Mouse (Mus musculus): ENCODE measurements around the gene Xiap.

Xiap gene

DNA sequence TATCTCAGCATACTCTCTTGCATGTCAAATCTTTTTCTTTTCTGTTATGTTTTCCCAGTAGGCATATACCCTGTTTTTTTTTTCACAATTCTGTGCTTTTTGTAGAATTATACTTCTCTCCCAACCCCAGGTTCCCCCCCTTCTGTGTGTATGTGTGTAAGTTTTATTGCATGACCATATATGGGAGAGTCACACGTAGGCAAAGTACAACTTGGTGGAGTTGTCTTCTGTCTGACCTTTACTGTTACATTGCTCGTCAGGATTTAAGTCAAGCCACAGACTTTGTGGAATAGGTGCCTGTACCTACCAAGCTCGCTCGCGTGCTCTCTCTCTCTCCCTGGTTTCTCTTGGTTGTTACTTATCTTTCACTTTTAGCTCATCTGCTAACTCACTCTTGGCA is 28.7 kb downstream of the Xiap start:
- no peak for DNase-seq (ENCODE audit: low spot score)

DNA sequence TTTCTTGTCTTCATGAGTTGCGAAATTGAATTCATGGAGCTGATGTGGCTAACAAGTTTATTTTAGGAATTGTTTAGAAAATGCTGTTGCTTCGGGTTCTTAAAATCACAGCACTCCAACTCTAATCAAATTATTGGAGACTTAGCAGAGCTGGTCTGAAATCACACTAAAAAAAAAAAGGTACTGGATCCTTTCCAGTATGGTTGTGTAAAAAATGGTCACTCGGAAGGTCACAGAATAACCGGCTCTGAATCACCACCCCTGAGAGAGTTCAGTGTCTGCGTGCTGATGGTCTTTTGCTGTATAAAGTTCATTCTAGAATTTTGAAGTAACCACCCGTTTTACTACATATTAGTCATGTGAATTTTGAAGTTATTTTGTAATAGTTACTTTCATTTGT is 47.7 kb downstream of the Xiap start:
- DNase-seq (ENCODE audit: low spot score): no peak

DNA sequence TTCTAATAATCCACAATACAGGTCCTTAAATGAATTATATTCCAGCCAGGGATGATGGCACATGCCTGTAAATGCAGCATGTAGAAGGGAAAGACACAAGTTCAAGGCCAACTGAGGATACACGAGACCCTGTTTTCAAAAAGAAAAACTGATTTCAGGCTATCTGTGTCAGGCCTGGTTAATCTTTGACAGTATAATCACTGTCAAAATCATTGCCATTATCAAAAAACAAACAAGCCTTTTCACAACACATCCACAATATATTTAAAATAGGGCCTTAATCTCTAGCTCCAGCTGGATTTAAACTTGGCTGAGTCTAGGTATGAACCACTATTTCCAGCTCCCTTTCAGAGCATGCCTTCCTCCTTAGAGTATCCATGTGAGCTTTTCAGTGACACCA is 51.1 kb downstream of the Xiap start:
- DNase-seq (ENCODE audit: low spot score): no peak

DNA sequence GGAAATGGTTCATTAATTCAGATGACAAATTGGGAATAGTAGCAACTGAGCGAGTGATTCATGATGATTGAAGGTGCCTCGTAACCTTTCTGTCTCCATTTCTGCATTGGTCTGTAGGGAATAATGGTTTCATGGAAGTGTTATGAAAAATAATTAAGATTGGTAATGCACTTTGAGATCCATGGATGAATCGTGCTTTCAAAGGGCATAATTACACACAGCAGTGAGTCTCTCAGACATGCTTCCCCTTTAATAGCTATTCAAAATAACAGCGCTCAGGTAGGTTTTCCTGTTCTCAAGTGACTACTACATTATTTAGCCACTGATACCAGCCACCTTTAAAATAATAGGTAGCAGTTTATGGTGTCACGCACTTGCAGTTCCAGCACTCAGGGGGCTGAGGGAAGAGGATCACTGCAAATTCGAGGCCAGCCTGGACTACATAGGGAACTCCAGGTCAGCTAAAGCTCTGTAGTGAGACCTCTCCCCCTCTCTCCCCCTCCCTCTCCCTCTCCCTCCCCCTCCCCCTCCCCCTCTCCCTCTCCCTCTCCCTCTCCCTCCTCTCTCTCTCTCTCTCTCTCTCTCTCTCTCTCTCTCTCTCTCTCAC is 60.1 kb downstream of the Xiap start:
- DNase-seq (ENCODE audit: low spot score): no peak

- DNase-seq (ENCODE audit: low spot score): no peak
Measured at GRCm38 (mm10) chrX:42124963-42125697, 65.7 kb downstream of the Xiap start.

DNA sequence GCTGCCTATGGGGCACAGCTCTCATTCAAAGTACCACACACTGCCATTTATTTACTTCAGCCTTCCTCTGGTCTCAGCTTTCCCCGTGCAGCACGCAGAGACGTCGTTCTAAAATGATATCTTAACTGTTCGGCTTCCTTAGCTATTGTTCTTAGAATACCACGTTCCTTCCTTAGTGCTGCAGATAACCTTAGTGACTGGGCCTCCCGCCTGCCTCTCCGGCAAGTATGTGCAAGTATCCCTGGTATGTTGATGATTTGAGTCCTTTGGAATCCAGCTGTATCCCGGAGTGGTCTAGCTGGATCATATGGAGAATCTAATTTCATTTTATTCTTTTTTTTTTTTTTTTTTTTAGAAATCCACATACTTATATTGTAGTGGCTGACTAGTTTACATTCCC is 80.4 kb downstream of the Xiap start:
- DNase-seq (ENCODE audit: low spot score): no peak

DNA sequence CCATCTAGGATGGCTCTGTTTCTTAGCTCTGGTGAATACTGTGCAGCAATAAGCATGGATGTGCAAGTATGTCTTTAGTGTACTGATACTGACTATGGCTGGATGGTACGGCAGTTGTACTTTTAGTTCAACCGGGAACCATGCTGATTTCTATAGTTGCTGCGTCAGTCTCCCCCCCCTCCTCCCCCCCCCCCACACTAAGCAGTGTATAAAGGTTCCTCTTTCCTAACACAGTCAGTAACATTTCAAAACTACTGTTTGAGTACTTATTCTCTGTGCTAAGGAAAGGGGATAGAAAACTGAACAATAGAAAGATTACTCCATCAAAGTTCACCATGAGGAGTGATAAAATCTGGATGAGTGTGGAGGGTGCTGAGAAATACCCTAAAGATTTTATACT is 83.1 kb downstream of the Xiap start:
- no peak for DNase-seq (ENCODE audit: low spot score)

- no peak for DNase-seq (ENCODE audit: low spot score)
Measured at GRCm38 (mm10) chrX:42143991-42144390, 84.5 kb downstream of the Xiap start.

DNA sequence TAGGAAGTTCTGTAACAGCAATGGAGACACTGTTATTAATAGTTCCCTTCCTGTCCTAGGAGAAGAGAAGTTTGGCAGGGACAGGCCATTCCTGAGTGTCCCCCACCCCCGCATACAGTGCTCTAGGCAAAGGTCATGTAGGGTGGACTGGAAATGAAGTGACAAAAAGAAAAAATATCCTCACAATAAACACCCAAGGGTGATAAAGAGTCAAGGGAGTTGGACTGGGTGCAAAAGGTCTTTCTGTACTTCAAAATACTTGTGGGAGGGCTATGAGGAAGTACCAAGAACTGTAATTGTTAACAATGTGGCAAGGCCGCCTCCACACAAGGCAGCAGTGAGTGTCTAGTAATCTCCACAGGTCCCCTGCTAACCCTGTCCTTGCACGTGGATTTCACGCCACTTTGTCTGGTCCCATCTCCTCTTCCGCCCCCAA is 88.6 kb downstream of the Xiap start:
- DNase-seq (ENCODE audit: low spot score): no peak

DNA sequence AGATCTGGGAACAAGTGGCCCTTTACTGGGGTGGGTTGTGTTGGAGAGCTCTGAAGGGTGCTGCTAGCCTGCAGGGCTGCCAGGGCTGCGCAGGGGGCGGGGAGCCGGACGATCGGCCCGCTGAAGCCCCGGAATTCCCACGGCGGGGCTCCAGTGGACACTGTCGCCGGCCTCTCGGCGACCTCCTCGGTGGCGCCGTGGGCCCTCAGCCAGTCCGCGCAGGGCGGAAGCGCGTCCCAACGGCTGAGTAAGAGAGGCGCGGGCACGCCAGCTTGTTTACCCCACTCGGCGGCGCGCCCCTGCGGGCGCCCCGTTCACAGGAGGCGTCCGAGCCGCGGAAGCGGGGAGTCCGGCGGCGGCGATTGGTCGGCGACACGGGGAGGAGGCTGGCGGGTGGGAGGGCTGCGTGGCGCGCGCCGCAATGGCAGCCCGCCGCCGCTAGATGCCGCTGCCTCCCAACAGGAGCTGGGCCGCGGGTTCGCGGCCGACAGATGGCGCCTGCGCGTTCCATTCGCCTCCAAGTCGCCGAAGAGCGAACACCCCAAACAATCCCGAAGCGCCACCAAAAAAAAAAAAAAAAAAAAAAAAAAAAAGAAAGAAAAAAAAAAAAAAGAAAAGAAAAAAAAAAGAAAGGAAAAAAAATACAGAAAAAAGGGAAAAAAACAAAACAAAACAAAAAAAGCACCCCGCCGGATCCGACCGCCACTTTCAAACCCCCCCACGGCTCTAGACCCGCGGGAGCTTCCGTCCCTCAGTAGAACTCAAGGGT is 89.5 kb downstream of the Xiap start, which contains the start of gene Stag2:
Stag2 (plus strand) TSS at position 530 of the 769 bp plus-strand sequence.
- peak; percentile 82 for DNase-seq (ENCODE audit: low spot score)

GRCm38 (mm10) chrX:42149557-42150345 is 90.3 kb downstream of the Xiap start:
- peak; percentile 23 for DNase-seq (ENCODE audit: low spot score)

DNA sequence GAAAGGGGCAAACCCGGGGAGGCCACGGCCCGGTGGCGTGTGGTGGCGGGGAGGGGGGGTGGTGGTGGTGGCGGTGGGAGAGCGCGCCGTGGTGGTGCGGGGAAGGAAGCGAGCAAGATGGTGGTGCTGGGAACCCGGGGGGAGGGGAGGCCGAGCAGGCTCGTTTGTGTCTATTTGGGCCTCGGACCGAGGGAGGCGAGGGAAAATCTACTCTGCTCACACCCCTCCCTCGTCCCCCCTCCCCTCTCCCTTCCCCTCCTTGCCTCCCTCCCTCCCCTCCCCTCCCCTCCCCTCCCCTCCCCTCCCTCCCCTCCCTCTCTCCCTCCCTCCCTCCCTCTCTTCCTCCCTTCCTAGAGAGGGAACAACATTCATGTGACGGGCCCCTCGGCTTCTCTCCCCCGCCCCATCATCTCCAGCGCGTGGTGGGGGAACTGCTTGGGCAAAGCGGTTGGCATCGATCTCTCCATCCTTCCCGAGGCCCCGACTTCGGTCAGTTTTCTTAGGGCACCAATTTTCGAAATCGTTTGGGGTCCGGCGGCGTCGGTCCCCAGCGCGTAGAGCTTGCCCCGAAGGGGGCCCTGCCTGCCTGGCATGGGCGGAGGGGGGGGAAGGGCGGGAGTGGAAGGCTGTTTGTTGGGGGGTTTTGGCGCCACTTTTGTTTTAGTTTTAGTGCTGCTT is 91.0 kb downstream of the Xiap start:
- peak; percentile 52 for DNase-seq (ENCODE audit: low spot score)

DNA sequence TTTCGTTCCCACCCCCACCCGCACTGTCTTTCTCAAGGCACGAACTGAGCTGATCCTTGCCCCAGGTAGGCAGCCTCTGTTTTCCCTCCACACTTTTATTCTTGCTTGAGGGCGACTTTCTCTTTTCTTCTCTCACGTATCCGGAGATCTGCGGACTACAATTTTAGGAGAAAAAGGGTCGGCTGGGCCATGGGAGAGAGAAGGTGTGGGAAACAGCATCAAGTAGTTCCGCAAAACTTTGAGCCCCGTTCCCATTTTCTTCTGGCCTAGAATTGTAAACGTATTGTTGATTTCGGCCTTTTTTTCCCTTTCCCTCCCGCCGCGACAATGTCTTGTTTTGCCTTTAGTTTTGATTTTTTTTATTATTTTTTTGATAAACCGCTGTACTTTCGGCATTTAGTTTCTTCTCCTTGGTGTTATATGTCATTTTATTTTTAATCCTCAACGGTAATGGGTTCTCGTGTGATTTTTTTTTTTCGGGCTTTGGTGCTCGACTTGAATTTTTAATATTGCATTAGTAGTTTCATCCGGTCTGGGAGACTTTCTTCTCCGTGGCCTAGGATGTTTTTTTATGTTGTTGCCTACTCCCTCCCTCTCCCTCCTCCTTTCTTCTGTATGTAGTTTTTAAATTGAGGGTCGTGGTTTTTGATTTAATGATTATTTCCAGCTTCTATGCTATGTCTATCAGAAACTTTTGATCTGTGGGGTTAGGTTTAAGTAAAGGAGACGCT is 91.7 kb downstream of the Xiap start:
- DNase-seq (ENCODE audit: low spot score): no peak

GRCm38 (mm10) chrX:42151903-42152369 is 92.5 kb downstream of the Xiap start:
- DNase-seq (ENCODE audit: low spot score): peak; percentile 58

GRCm38 (mm10) chrX:42153056-42153455 is 93.6 kb downstream of the Xiap start:
- DNase-seq (ENCODE audit: low spot score): no peak

Data from ovary, postnatal 14 days (tissue).